Mouse (Mus musculus): Measurements from ENCODE around the gene Cmtr2. TPM values are rescaled to one million over a fixed set of nuclear protein-coding genes. Genes with fewer than 3 reads are reported as not detected.

The Cmtr2 gene
- 5.2 TPM for total RNA-seq (2023)

DNA sequence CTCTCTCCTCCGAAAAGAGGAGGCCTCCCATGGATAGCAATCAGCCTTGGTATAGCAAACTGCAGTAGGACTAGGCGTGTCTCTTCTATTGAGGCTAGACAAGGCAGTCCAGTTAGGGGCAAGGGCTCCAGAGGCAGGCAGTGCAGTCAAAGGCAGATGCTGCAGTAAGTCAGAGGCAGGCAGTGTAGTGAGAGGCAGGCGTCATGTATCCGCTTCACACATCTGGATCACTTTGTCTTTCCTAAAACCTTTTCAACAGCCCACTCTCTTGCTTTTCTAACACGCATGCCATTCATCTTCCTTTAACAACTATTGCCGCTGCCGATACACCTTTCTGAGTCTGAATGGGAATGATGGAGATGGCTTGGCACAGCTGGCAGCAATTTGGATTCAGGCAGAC, at the start of gene Cmtr2:
Gene Cmtr2, plus strand, starts transcription at position 301 of the 400 bp plus-strand sequence.

GRCm38 (mm10) chr8:110168046-110168445, 47.4 kb upstream of the Cmtr2 start, which contains the start of gene Calb2:
Gene Calb2, minus strand, starts transcription at chr8:110168210.

DNA sequence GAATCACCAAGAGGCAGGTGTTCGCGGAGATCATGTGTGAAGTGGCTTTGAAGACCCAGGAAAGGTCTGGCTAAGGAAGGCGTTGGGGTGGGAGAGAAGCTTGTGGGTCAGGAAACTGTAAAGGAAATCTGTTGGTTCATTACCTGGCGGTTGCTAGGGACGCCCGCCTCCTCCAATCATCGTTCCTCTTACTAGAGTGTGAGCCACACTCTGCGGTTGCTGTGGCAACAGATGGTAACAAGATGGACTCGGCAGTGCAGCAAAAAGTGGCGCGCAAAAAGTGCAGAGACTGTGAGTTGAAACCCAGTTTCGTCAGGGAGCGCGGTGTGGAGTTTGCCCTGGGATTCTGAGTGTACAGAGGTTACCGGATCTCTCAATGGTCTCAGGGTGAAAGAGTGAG, 51.3 kb downstream of the Cmtr2 start, which contains the start of gene Hydin:
Gene Hydin, plus strand, starts transcription at position 237 of the 400 bp plus-strand sequence.

Other genes starting within 250 kb of the Cmtr2 start
- not detected for gene Tat, start 225.2 kb upstream of the Cmtr2 start, total RNA-seq (2023)
- not detected for gene Chst4, start 175.9 kb upstream of the Cmtr2 start, total RNA-seq (2023)
- 1.8 TPM for gene Zfp612, start 135.9 kb upstream of the Cmtr2 start, total RNA-seq (2023)
- not detected for gene Gm21964, start 114.5 kb upstream of the Cmtr2 start, total RNA-seq (2023)
- gene Gm17720, start 112.9 kb upstream of the Cmtr2 start, total RNA-seq (2023), result not detected
- not detected for gene Calb2, start 47.5 kb upstream of the Cmtr2 start, total RNA-seq (2023)
- not detected for gene Hydin, start 51.3 kb downstream of the Cmtr2 start, total RNA-seq (2023)

All from CD4-positive naive resting alpha-beta T cell, adult 76 days (primary cell).